Mouse (Mus musculus): ENCODE data around the gene Ppia. TPM values are rescaled to one million over a fixed set of nuclear protein-coding genes. Genes with fewer than 3 reads are reported as not detected.

Ppia gene
- polyA plus RNA-seq, 1 experiment, result 340 TPM

GRCm38 (mm10) chr11:6372784-6373183 is 42.5 kb upstream of the Ppia start:
- no peak overlapping the region for H3K27ac ChIP-seq (ENCODE audit: insufficient read depth, low read length)
- no peak for DNase-seq (ENCODE audit: low read depth in 1 of 2, low spot score in 2 of 2)
- 90% methylated on average over 9 of the region's 9 CpGs for WGBS
- no peak overlapping the region for H3K4me3 ChIP-seq (ENCODE audit: extremely low read depth, insufficient read depth, insufficient read length)
- TF ChIP-seq CTCF (IDR thresholded peaks at IDR 0.05; ENCODE audit: extremely low read depth, insufficient read depth, insufficient read length, insufficient replicate concordance), result no peak
- no peak for TF ChIP-seq POLR2A (IDR thresholded peaks at IDR 0.05; ENCODE audit: low read depth, low read length)
- no peaks in the 10 kb centered on the region for H3K36me3 ChIP-seq (ENCODE audit: control insufficient read depth, insufficient read depth, low read length)
- no peaks in the 10 kb centered on the region for H3K27me3 ChIP-seq (ENCODE audit: control insufficient read depth, insufficient read depth, low read length)
- H3K4me1 ChIP-seq (ENCODE audit: control insufficient read depth, insufficient read depth, insufficient read length), result no peaks in the 10 kb centered on the region

GRCm38 (mm10) chr11:6380916-6381315 is 34.3 kb upstream of the Ppia start:
- Histone ChIP-seq H3K4me1 (ENCODE audit: control insufficient read depth, insufficient read depth, insufficient read length) (no peaks in the 10 kb centered on the region), H3K27me3 (ENCODE audit: control insufficient read depth, insufficient read depth, low read length) (no peaks in the 10 kb centered on the region), H3K27ac (ENCODE audit: insufficient read depth, low read length) (no peak overlapping the region), H3K4me3 (ENCODE audit: extremely low read depth, insufficient read depth, insufficient read length) (no peak overlapping the region), H3K36me3 (ENCODE audit: control insufficient read depth, insufficient read depth, low read length) (no peaks in the 10 kb centered on the region)
- WGBS, result 88% methylated on average over 6 of the region's 6 CpGs
- DNase-seq (ENCODE audit: low read depth in 1 of 2, low spot score in 2 of 2), result no peak
- TF ChIP-seq POLR2A (IDR thresholded peaks at IDR 0.05; ENCODE audit: low read depth, low read length) (no peak), CTCF (IDR thresholded peaks at IDR 0.05; ENCODE audit: extremely low read depth, insufficient read depth, insufficient read length, insufficient replicate concordance) (no peak)

- TF ChIP-seq CTCF (IDR thresholded peaks at IDR 0.05; ENCODE audit: extremely low read depth, insufficient read depth, insufficient read length, insufficient replicate concordance), result no peak
- no peak for TF ChIP-seq POLR2A (IDR thresholded peaks at IDR 0.05; ENCODE audit: low read depth, low read length)
- H3K4me1 ChIP-seq (ENCODE audit: control insufficient read depth, insufficient read depth, insufficient read length), result peaks cover 19% of the 10 kb centered on the region; the same call in 1 of the 2 replicates
- H3K36me3 ChIP-seq (ENCODE audit: control insufficient read depth, insufficient read depth, low read length), result no peaks in the 10 kb centered on the region
- H3K27ac ChIP-seq (ENCODE audit: insufficient read depth, low read length), result peak overlapping the region; percentile 99
- H3K27me3 ChIP-seq (ENCODE audit: control insufficient read depth, insufficient read depth, low read length), result no peaks in the 10 kb centered on the region
- WGBS, result 86% methylated on average over 6 of the region's 6 CpGs
- H3K4me3 ChIP-seq (ENCODE audit: extremely low read depth, insufficient read depth, insufficient read length), result 0 out of 2 replicates have a peak overlapping the region, but pooled peaks have one; percentile 86
- no peak for DNase-seq (ENCODE audit: low read depth in 1 of 2, low spot score in 2 of 2)
These were observed 27.0 kb upstream of the Ppia start for GRCm38 (mm10) chr11:6388126-6388725.

- H3K27me3 ChIP-seq (ENCODE audit: control insufficient read depth, insufficient read depth, low read length), result no peaks in the 10 kb centered on the region
- 5% methylated on average over 56 of the region's 60 CpGs for WGBS
- peaks cover 19% of the 10 kb centered on the region; the same call in 1 of the 2 replicates for H3K4me1 ChIP-seq (ENCODE audit: control insufficient read depth, insufficient read depth, insufficient read length)
- peak within 1 kb of the TSS; percentile 99 for H3K27ac ChIP-seq (ENCODE audit: insufficient read depth, low read length)
- DNase-seq (ENCODE audit: low read depth in 1 of 2, low spot score in 2 of 2), result peak; percentile 83 to 91
- TF ChIP-seq POLR2A (IDR thresholded peaks at IDR 0.05; ENCODE audit: low read depth, low read length) (peak; percentile 83), CTCF (IDR thresholded peaks at IDR 0.05; ENCODE audit: extremely low read depth, insufficient read depth, insufficient read length, insufficient replicate concordance) (no peak)
- peak within 1 kb of the TSS; percentile 95 for H3K4me3 ChIP-seq (ENCODE audit: extremely low read depth, insufficient read depth, insufficient read length)
- no peaks in the 10 kb centered on the region for H3K36me3 ChIP-seq (ENCODE audit: control insufficient read depth, insufficient read depth, low read length)
These were observed 26.4 kb upstream of the Ppia start, which contains the start of gene Zmiz2 for GRCm38 (mm10) chr11:6388726-6389413. TSS of gene Zmiz2 (plus strand) at chr11:6389074.

GRCm38 (mm10) chr11:6389483-6389921 is 25.7 kb upstream of the Ppia start:
- Histone ChIP-seq H3K27ac (ENCODE audit: insufficient read depth, low read length) (peak overlapping the region; percentile 74), H3K4me3 (ENCODE audit: extremely low read depth, insufficient read depth, insufficient read length) (peak overlapping the region; percentile 95), H3K4me1 (ENCODE audit: control insufficient read depth, insufficient read depth, insufficient read length) (peaks cover 19% of the 10 kb centered on the region; the same call in 1 of the 2 replicates), H3K36me3 (ENCODE audit: control insufficient read depth, insufficient read depth, low read length) (peaks cover 1% of the 10 kb centered on the region; the same call in 1 of the 2 replicates), H3K27me3 (ENCODE audit: control insufficient read depth, insufficient read depth, low read length) (no peaks in the 10 kb centered on the region)
- DNase-seq (ENCODE audit: low read depth in 1 of 2, low spot score in 2 of 2), result peak in 1 of 2 experiments; percentile 26
- WGBS, result 1% methylated on average over 42 of the region's 43 CpGs
- TF ChIP-seq CTCF (IDR thresholded peaks at IDR 0.05; ENCODE audit: extremely low read depth, insufficient read depth, insufficient read length, insufficient replicate concordance) (no peak), POLR2A (IDR thresholded peaks at IDR 0.05; ENCODE audit: low read depth, low read length) (no peak)

GRCm38 (mm10) chr11:6390376-6391053 is 24.7 kb upstream of the Ppia start:
- WGBS, result 73% methylated on average over 8 of the region's 8 CpGs
- peaks cover 10% of the 10 kb centered on the region for H3K36me3 ChIP-seq (ENCODE audit: control insufficient read depth, insufficient read depth, low read length)
- no peak for DNase-seq (ENCODE audit: low read depth in 1 of 2, low spot score in 2 of 2)
- no peak for TF ChIP-seq POLR2A (IDR thresholded peaks at IDR 0.05; ENCODE audit: low read depth, low read length)
- TF ChIP-seq CTCF (IDR thresholded peaks at IDR 0.05; ENCODE audit: extremely low read depth, insufficient read depth, insufficient read length, insufficient replicate concordance), result no peak
- H3K4me1 ChIP-seq (ENCODE audit: control insufficient read depth, insufficient read depth, insufficient read length), result peaks cover 19% of the 10 kb centered on the region; the same call in 1 of the 2 replicates
- peak overlapping the region; percentile 95; the same call in 1 of the 2 replicates for H3K4me3 ChIP-seq (ENCODE audit: extremely low read depth, insufficient read depth, insufficient read length)
- no peaks in the 10 kb centered on the region for H3K27me3 ChIP-seq (ENCODE audit: control insufficient read depth, insufficient read depth, low read length)
- peak overlapping the region; percentile 57 for H3K27ac ChIP-seq (ENCODE audit: insufficient read depth, low read length)
